Mouse (Mus musculus) embryonic facial prominence, embryonic 10.5 days (tissue): ENCODE measurements around the gene Adipoq. TPM values are rescaled to one million over a fixed set of nuclear protein-coding genes. Genes with fewer than 3 reads are reported as not detected.
"Not testable (repeated sequence)": the region's sequence is repeated elsewhere in the genome, so short reads cannot be mapped to it uniquely, and the experiment has no call there.

Experiments used
- DNase-seq: peaks from one replicate; pipeline ENCODE4 v3.0.0-alpha.2; 2017; ENCODE audit warnings: low spot score
- H3K27ac ChIP-seq: fragments of 300-500 bp; sonication (generic); replicated peaks from 2 replicates; pipeline ENCODE4 v1.5.1; 2016; ENCODE audit warnings: mild to moderate bottlenecking
- H3K27me3 ChIP-seq: fragments of 300-500 bp; sonication (generic); replicated peaks from 2 replicates; pipeline ENCODE4 v1.6.1; 2016; ENCODE audit warnings: low read depth, mild to moderate bottlenecking; ENCODE audit not compliant: poor library complexity, severe bottlenecking
- H3K36me3 ChIP-seq: fragments of 300-500 bp; sonication (generic); replicated peaks from 2 replicates; pipeline ENCODE4 v1.6.1; 2016; ENCODE audit warnings: mild to moderate bottlenecking, moderate library complexity
- H3K4me1 ChIP-seq: fragments of 300-500 bp; sonication (generic); 2 replicates; pipeline ENCODE4 v1.6.1; 2016
- H3K4me3 ChIP-seq: fragments of 300-500 bp; sonication (generic); 2 replicates; pipeline ENCODE4 v1.5.1; 2016; ENCODE audit warnings: mild to moderate bottlenecking, moderate library complexity
- H3K9me3 ChIP-seq: fragments of 300-500 bp; sonication (generic); 2 replicates; pipeline ENCODE4 v1.6.1; 2016; ENCODE audit warnings: mild to moderate bottlenecking
- whole genome bisulfite sequencing: fragments of 180-500 bp; shearing (Covaris S2); methylation state at CpG from one replicate; pipeline ENCODE4 v1.1.7; 2016; 5-methylcytosine and 5-hydroxymethylcytosine counted together
- polyA plus RNA-seq: library from polyadenylated mRNA; unstranded; fragments of >200 nt; fragmentation: Nextera tagmentation; extraction: Ambion mirVana; gene quantifications from 2 replicates; pipeline ENCODE4 v1.2.1, GENCODE M21; 2016

Adipoq gene
- polyA plus RNA-seq, 1 experiment from 2014 or later: not detected

- DNase-seq: no peak
- no peak overlapping the region for H3K4me3 ChIP-seq
- H3K36me3 ChIP-seq: no peaks in the 10 kb centered on the region
- 0 out of 2 replicates have a peak, but pooled peaks cover 6% of the 10 kb centered on the region for H3K9me3 ChIP-seq
- H3K4me1 ChIP-seq: no peaks in the 10 kb centered on the region
- 57% methylated on average over 3 of the region's 3 CpGs for WGBS
- H3K27me3 ChIP-seq: no peaks in the 10 kb centered on the region
- no peak overlapping the region for H3K27ac ChIP-seq
These were observed 29.6 kb downstream of the Adipoq start for GRCm38 (mm10) chr16:23175956-23176355.

GRCm38 (mm10) chr16:23177856-23178255, 31.5 kb downstream of the Adipoq start:
- Histone ChIP-seq H3K27me3 (no peaks in the 10 kb centered on the region), H3K4me1 (no peaks in the 10 kb centered on the region), H3K4me3 (no peak overlapping the region), H3K9me3 (0 out of 2 replicates have a peak, but pooled peaks cover 2% of the 10 kb centered on the region), H3K36me3 (no peaks in the 10 kb centered on the region), H3K27ac (no peak overlapping the region)
- no peak for DNase-seq
- 96% methylated on average over 2 of the region's 2 CpGs for WGBS

GRCm38 (mm10) chr16:23178796-23179195, 32.5 kb downstream of the Adipoq start:
- H3K36me3 ChIP-seq: no peaks in the 10 kb centered on the region
- no peaks in the 10 kb centered on the region for H3K9me3 ChIP-seq
- no peak overlapping the region for H3K4me3 ChIP-seq
- H3K27me3 ChIP-seq: no peaks in the 10 kb centered on the region
- no peaks in the 10 kb centered on the region for H3K4me1 ChIP-seq
- WGBS: 92% methylated on average over 5 of the region's 5 CpGs
- H3K27ac ChIP-seq: no peak overlapping the region
- no peak for DNase-seq

- not testable (repeated sequence) for DNase-seq, H3K4me3 ChIP-seq, H3K36me3 ChIP-seq, H3K9me3 ChIP-seq, H3K27ac ChIP-seq, H3K4me1 ChIP-seq, H3K27me3 ChIP-seq
- 93% methylated on average over 18 of the region's 18 CpGs for WGBS
These were observed 33.1 kb downstream of the Adipoq start for GRCm38 (mm10) chr16:23179436-23179835.

- H3K4me3 ChIP-seq: no peak overlapping the region
- H3K4me1 ChIP-seq: no peaks in the 10 kb centered on the region
- H3K27ac ChIP-seq: no peak overlapping the region
- H3K36me3 ChIP-seq: no peaks in the 10 kb centered on the region
- H3K27me3 ChIP-seq: no peaks in the 10 kb centered on the region
- DNase-seq: no peak
- WGBS: 87% methylated on average over 4 of the region's 4 CpGs
- H3K9me3 ChIP-seq: no peaks in the 10 kb centered on the region
These were observed 34.7 kb downstream of the Adipoq start for GRCm38 (mm10) chr16:23181054-23181453.

- Histone ChIP-seq H3K27me3 (no peaks in the 10 kb centered on the region), H3K4me3 (no peak overlapping the region), H3K9me3 (no peaks in the 10 kb centered on the region), H3K36me3 (no peaks in the 10 kb centered on the region), H3K4me1 (no peaks in the 10 kb centered on the region), H3K27ac (no peak overlapping the region)
- 85% methylated on average over 3 of the region's 3 CpGs for WGBS
- no peak for DNase-seq
These were observed 35.2 kb downstream of the Adipoq start for GRCm38 (mm10) chr16:23181487-23181886.

- Histone ChIP-seq H3K9me3 (no peaks in the 10 kb centered on the region), H3K4me3 (no peak overlapping the region), H3K4me1 (no peaks in the 10 kb centered on the region), H3K36me3 (no peaks in the 10 kb centered on the region), H3K27ac (no peak overlapping the region), H3K27me3 (no peaks in the 10 kb centered on the region)
- WGBS: 92% methylated on average over 1 of the region's 1 CpGs
- no peak for DNase-seq
These were observed 35.7 kb downstream of the Adipoq start for GRCm38 (mm10) chr16:23181942-23182597.

- Histone ChIP-seq H3K27me3 (no peaks in the 10 kb centered on the region), H3K36me3 (no peaks in the 10 kb centered on the region), H3K4me3 (no peak overlapping the region), H3K27ac (no peak overlapping the region), H3K9me3 (no peaks in the 10 kb centered on the region), H3K4me1 (no peaks in the 10 kb centered on the region)
- 95% methylated on average over 2 of the region's 2 CpGs for WGBS
- DNase-seq: no peak
These were observed 39.5 kb downstream of the Adipoq start for GRCm38 (mm10) chr16:23185824-23186223.

GRCm38 (mm10) chr16:23186418-23186817, 40.1 kb downstream of the Adipoq start:
- no peaks in the 10 kb centered on the region for H3K9me3 ChIP-seq
- no peaks in the 10 kb centered on the region for H3K27me3 ChIP-seq
- H3K4me3 ChIP-seq: no peak overlapping the region
- no peak for DNase-seq
- WGBS: 80% methylated on average over 4 of the region's 4 CpGs
- no peak overlapping the region for H3K27ac ChIP-seq
- H3K4me1 ChIP-seq: no peaks in the 10 kb centered on the region
- H3K36me3 ChIP-seq: no peaks in the 10 kb centered on the region

- Histone ChIP-seq H3K27ac (no peak overlapping the region), H3K36me3 (no peaks in the 10 kb centered on the region), H3K4me3 (no peak overlapping the region), H3K4me1 (no peaks in the 10 kb centered on the region), H3K9me3 (no peaks in the 10 kb centered on the region), H3K27me3 (no peaks in the 10 kb centered on the region)
- WGBS: 84% methylated on average over 7 of the region's 7 CpGs
- DNase-seq: no peak
These were observed 41.6 kb downstream of the Adipoq start for GRCm38 (mm10) chr16:23187983-23188382.

- no peak overlapping the region for H3K27ac ChIP-seq
- 72% methylated on average over 1 of the region's 1 CpGs for WGBS
- no peaks in the 10 kb centered on the region for H3K4me1 ChIP-seq
- H3K36me3 ChIP-seq: no peaks in the 10 kb centered on the region
- no peaks in the 10 kb centered on the region for H3K27me3 ChIP-seq
- H3K9me3 ChIP-seq: no peaks in the 10 kb centered on the region
- no peak overlapping the region for H3K4me3 ChIP-seq
- DNase-seq: no peak
These were observed 43.3 kb downstream of the Adipoq start for GRCm38 (mm10) chr16:23189612-23190011.

- no peaks in the 10 kb centered on the region for H3K9me3 ChIP-seq
- no peak overlapping the region for H3K27ac ChIP-seq
- H3K4me3 ChIP-seq: no peak overlapping the region
- no peak for DNase-seq
- no peaks in the 10 kb centered on the region for H3K36me3 ChIP-seq
- H3K27me3 ChIP-seq: no peaks in the 10 kb centered on the region
- 84% methylated on average over 9 of the region's 9 CpGs for WGBS
- no peaks in the 10 kb centered on the region for H3K4me1 ChIP-seq
These were observed 45.4 kb downstream of the Adipoq start for GRCm38 (mm10) chr16:23191560-23192242.

- WGBS: 88% methylated on average over 7 of the region's 7 CpGs
- Histone ChIP-seq H3K4me3 (no peak overlapping the region), H3K4me1 (no peaks in the 10 kb centered on the region), H3K36me3 (no peaks in the 10 kb centered on the region), H3K27ac (no peak overlapping the region), H3K27me3 (no peaks in the 10 kb centered on the region), H3K9me3 (no peaks in the 10 kb centered on the region)
- no peak for DNase-seq
These were observed 49.3 kb downstream of the Adipoq start for GRCm38 (mm10) chr16:23195618-23196017.
